Mouse (Mus musculus) liver, adult 2 months (tissue): Measurements from ENCODE around the gene Dclk1. TPM values are rescaled to one million over a fixed set of nuclear protein-coding genes. Genes with fewer than 3 reads are reported as not detected.

Source experiments
- DNase-seq: peaks from one replicate; pipeline ENCODE4 v3.0.0-alpha.2; 2011; ENCODE audit warnings: low read depth, low spot score; ENCODE audit errors: extremely low read depth
- H3K27ac ChIP-seq: fragments of 200-500 bp; replicated peaks from 2 replicates; pipeline ENCODE4 v1.5.1; 2012; ENCODE audit warnings: low read depth, mild to moderate bottlenecking, control low read depth, inconsistent platforms, low read length; ENCODE audit not compliant: insufficient read depth
- H3K27me3 ChIP-seq: fragments of 200-500 bp; 2 replicates; pipeline ENCODE4 v1.6.1; 2012; ENCODE audit warnings: mild to moderate bottlenecking, moderate library complexity, low read length, inconsistent platforms; ENCODE audit not compliant: control insufficient read depth, insufficient read depth
- H3K36me3 ChIP-seq: fragments of 200-500 bp; 2 replicates; pipeline ENCODE4 v1.6.1; 2012; ENCODE audit warnings: low read length, inconsistent platforms; ENCODE audit not compliant: control insufficient read depth, insufficient read depth
- H3K4me1 ChIP-seq: fragments of 200-500 bp; 2 replicates; pipeline ENCODE4 v1.6.1; 2011; ENCODE audit warnings: low read length; ENCODE audit not compliant: control insufficient read depth, insufficient read depth
- H3K4me3 ChIP-seq: fragments of 200-500 bp; 2 replicates; pipeline ENCODE4 v1.5.1; 2011; ENCODE audit warnings: low read depth, mild to moderate bottlenecking, control low read depth, low read length, moderate library complexity; ENCODE audit not compliant: insufficient read depth
- H3K79me2 ChIP-seq: fragments of 200-500 bp; 2 replicates; pipeline ENCODE4 v1.6.1; 2012; ENCODE audit warnings: inconsistent platforms, mild to moderate bottlenecking, low read length, moderate library complexity; ENCODE audit not compliant: control insufficient read depth, insufficient read depth
- H3K9ac ChIP-seq: fragments of 200-500 bp; 2 replicates; pipeline ENCODE4 v1.6.1; 2012; ENCODE audit warnings: low read depth, mild to moderate bottlenecking, control low read depth, inconsistent platforms, low read length
- CTCF ChIP-seq: fragments of 200-500 bp; IDR thresholded peaks from 2 replicates; pipeline ENCODE4 v1.5.1; 2011; ENCODE audit warnings: low read depth, low read length, control low read depth
- POLR2A ChIP-seq: fragments of 200-500 bp; IDR thresholded peaks from 2 replicates; pipeline ENCODE4 v1.6.1; 2011; ENCODE audit warnings: low read length, control low read depth; ENCODE audit not compliant: insufficient read depth; ENCODE audit errors: extremely low read depth
- WGBS: fragments of 180-500 bp; shearing (Covaris S2); methylation state at CpG from one replicate; pipeline ENCODE4 v1.1.7; 2018; 5-methylcytosine and 5-hydroxymethylcytosine counted together
- polyA plus RNA-seq: library from polyadenylated mRNA; depleted of rRNA; stranded (reverse); fragments of >200 nt; gene quantifications from 2 replicates; pipeline ENCODE4 v1.2.3, GENCODE M21; 2012
- total RNA-seq: library from RNA; depleted of rRNA; stranded (reverse); fragments of >200 nt; gene quantifications from 2 replicates; pipeline ENCODE4 v1.2.3, GENCODE M21; 2014

The Dclk1 gene
- total and polyA plus RNA-seq, 2 experiments = 0.46 TPM; not detected in 1

- H3K36me3 ChIP-seq = no peaks in the 10 kb centered on the region
- no peaks in the 10 kb centered on the region for H3K27me3 ChIP-seq
- 78% methylated on average over 5 of the region's 5 CpGs for WGBS
- no peaks in the 10 kb centered on the region for H3K79me2 ChIP-seq
- TF ChIP-seq POLR2A (no peak), CTCF (no peak)
- no peak for DNase-seq
- no peak overlapping the region for H3K4me3 ChIP-seq
- no peak overlapping the region for H3K27ac ChIP-seq
- no peaks in the 10 kb centered on the region for H3K4me1 ChIP-seq
- H3K9ac ChIP-seq = no peak overlapping the region
Measured at GRCm38 (mm10) chr3:55515966-55516365, 273.8 kb downstream of the Dclk1 start.

- H3K4me1 ChIP-seq = no peaks in the 10 kb centered on the region
- H3K9ac ChIP-seq = no peak overlapping the region
- no peaks in the 10 kb centered on the region for H3K79me2 ChIP-seq
- H3K27ac ChIP-seq = no peak overlapping the region
- TF ChIP-seq CTCF = no peak
- TF ChIP-seq POLR2A = no peak
- DNase-seq = no peak
- WGBS = 64% methylated on average over 17 of the region's 17 CpGs
- no peaks in the 10 kb centered on the region for H3K27me3 ChIP-seq
- no peak overlapping the region for H3K4me3 ChIP-seq
- H3K36me3 ChIP-seq = no peaks in the 10 kb centered on the region
Measured at GRCm38 (mm10) chr3:55517454-55518014, 275.4 kb downstream of the Dclk1 start.

GRCm38 (mm10) chr3:55520240-55521180 lies 278.3 kb downstream of the Dclk1 start:
- Histone ChIP-seq H3K9ac (no peak overlapping the region), H3K27ac (no peak overlapping the region)

DNA sequence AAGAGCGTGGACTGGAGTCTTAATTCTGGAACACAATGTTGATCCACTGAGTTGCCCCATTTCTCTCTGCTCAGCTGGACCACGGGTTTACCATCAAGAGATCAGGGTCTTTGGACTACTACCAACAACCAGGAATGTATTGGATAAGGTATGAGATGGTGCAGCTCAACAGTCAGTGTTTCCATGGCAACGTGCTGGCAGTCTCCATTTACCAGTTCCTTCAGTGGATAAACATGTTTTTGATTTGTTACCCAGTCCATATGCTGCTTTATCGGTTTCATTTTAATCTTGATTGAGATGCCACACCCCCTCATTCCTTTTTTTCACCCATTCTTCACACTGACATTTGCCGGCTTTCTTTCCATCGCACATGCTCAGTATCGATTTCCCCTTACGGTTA lies 279.6 kb downstream of the Dclk1 start:
- no peaks in the 10 kb centered on the region for H3K36me3 ChIP-seq
- H3K27ac ChIP-seq = no peak overlapping the region
- H3K4me1 ChIP-seq = no peaks in the 10 kb centered on the region
- no peak for TF ChIP-seq POLR2A
- no peak for TF ChIP-seq CTCF
- no peaks in the 10 kb centered on the region for H3K27me3 ChIP-seq
- WGBS = 83% methylated on average over 8 of the region's 8 CpGs
- H3K4me3 ChIP-seq = no peak overlapping the region
- no peaks in the 10 kb centered on the region for H3K79me2 ChIP-seq
- DNase-seq = no peak
- H3K9ac ChIP-seq = no peak overlapping the region

More at GRCm38 (mm10) chr3:55520240-55521180, 278.3 kb downstream of the Dclk1 start:
- 30% methylated on average over 12 of the region's 12 CpGs for WGBS
- H3K36me3 ChIP-seq = no peaks in the 10 kb centered on the region
- TF ChIP-seq CTCF = peak; percentile 73
- TF ChIP-seq POLR2A = no peak
- H3K4me3 ChIP-seq = no peak overlapping the region
- DNase-seq = peak; percentile 32
- H3K27me3 ChIP-seq = no peaks in the 10 kb centered on the region
- no peaks in the 10 kb centered on the region for H3K4me1 ChIP-seq
- no peaks in the 10 kb centered on the region for H3K79me2 ChIP-seq

DNA sequence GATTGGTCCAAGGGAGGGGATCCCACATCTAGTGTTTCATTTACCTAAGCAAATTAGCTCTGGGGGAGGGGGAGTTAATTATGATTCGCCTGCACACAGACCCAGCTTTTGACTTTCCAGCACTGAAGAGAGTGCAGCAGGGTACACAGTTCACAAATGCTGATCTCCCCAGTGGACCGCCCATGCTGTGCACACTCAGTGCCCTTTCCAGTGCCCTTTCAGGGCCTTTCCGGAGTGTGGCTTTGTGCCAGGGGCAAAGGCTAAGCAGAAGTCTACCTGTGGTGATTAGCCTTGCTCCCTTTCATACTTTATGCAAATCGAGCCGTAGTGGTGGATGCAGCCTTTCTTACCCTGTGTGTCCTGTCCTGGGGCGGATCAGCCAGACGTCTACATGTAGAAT lies 281.1 kb downstream of the Dclk1 start:
- no peak for TF ChIP-seq CTCF
- no peak for TF ChIP-seq POLR2A
- H3K9ac ChIP-seq = no peak overlapping the region
- H3K27me3 ChIP-seq = no peaks in the 10 kb centered on the region
- no peaks in the 10 kb centered on the region for H3K4me1 ChIP-seq
- 37% methylated on average over 7 of the region's 7 CpGs for WGBS
- DNase-seq = peak; percentile 37
- no peaks in the 10 kb centered on the region for H3K36me3 ChIP-seq
- no peaks in the 10 kb centered on the region for H3K79me2 ChIP-seq
- no peak overlapping the region for H3K27ac ChIP-seq
- H3K4me3 ChIP-seq = no peak overlapping the region

DNA sequence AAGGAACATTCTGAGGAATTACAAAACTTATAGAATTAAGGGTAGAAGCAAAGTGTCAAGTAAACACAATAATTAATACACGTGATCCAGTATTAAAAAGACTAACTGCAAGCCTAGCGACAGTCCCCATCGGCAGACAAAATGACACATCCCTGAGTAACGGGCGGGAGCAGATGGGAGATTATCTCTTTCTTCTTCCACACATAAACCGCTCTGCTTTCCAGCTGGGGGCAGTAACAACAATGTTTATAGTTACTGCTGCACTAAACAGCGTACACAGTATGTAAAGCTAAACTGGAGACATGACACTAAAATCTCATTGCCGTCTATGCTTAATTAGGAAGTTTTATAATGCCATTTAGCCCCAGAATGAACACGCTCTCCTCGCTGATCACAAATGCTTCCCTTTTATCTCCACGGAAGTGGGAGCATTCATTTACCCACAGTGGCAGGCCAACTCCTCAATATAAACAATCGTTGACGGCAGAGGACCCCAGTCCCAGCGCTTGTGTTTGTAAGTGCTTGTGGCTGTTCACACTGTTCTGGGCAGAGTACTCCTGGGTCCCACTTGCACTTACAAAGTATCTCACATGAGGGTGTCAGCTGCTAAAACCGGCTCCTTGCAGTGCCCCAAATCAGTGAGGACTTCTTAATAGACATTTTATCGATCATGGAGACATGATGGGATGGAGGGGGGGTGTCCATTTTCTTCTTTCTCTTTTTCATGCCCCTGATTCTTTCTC lies 281.7 kb downstream of the Dclk1 start:
- Histone ChIP-seq H3K4me1 (no peaks in the 10 kb centered on the region), H3K36me3 (no peaks in the 10 kb centered on the region), H3K79me2 (no peaks in the 10 kb centered on the region), H3K4me3 (no peak overlapping the region), H3K27me3 (no peaks in the 10 kb centered on the region), H3K9ac (no peak overlapping the region), H3K27ac (no peak overlapping the region)
- no peak for DNase-seq
- no peak for TF ChIP-seq CTCF
- TF ChIP-seq POLR2A = no peak
- 73% methylated on average over 16 of the region's 16 CpGs for WGBS
